Mouse (Mus musculus): ENCODE data around the gene Dap.

The Dap gene

DNA sequence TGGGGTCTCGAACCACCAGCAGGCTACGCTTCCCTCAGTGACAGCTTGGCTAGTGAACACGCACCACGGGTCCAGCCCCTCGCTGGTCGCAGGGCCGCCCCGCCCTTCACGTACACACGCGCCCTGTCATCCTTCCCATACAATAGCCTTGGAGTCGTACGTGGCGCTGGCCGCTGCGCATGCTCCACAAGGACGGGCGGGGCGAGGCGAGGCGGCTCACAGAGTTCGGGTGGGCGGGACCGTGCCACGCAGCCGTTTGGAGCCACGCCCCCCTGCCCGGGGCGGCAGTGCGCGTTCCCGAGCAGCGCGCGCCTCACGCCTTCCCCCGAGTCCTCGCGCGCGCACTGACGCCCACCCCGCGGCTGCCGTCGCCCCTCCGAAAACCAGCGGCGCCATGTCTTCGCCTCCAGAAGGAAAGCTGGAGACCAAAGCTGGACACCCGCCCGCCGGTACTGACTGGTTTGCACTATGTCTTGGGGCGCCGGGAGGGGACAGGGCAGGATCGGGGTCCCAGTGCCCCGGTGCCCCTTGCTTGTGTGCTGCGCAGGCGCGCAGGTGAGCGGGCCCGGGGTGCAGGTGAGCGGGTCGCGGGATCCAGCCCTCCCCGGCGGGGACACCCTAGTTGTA, at the start of gene Dap:
Gene Dap, plus strand, starts transcription at position 180 of the 627 bp plus-strand sequence.
- DNase-seq (ENCODE audit: low spot score): peak; percentile 97

DNA sequence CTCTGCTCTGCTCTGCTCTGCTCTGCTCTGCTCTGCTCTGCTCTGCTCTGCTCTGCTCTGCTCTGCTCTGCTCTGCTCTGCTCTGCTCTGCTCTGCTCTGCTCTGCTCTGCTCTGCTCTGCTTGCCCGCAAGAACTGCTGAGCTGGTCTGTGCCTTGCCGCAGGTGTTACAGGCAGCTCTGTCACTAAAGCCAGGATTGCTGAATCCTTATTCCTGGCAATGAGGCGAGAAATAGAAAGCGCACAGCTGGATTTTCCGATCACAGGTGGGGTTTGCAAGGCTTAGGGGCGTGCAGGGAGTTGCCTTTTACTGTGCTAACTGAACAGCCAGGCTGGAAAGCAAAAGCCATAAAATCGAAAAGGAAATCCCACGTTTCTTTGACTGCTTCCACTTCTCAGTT, 47.5 kb upstream of the Dap start:
- DNase-seq (ENCODE audit: low spot score): no peak

DNA sequence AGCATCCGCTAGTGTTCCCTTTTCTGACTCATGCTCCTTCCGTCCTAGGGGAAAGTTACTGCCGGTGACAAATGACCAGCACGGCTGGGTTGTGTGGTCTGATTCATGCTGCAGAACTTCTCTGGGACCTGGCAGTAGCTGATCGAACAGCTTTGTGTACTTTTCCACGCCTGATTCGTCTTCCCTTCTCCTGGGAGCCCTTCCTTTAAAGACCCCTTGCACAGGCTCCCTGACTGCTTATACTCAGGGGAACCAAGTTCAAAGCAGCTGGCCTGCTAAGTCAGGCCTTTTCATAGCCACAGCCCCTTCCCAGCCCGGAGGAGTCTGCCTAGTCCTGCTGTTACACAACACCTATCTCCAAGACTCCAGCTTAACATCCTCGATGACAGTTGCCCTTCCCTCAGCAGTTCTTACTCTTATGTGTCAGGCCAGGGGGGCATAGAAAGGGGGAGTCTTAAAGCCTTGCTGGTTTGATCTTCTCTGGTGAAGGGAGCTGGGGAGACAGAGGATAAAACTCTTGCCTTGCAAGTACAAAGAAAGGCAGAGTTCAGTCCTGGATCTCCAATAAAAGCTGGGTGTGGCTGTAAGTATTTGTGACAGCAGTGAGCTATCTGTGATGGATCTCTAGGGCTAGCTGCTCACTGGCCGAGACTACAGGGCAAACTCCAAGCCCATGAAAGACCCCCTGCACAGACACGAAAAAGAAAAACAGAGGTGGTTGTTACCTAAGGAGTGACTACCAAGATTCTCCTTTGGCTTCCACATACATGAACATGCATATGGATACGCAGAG, 39.3 kb upstream of the Dap start:
- DNase-seq (ENCODE audit: low spot score): no peak

DNA sequence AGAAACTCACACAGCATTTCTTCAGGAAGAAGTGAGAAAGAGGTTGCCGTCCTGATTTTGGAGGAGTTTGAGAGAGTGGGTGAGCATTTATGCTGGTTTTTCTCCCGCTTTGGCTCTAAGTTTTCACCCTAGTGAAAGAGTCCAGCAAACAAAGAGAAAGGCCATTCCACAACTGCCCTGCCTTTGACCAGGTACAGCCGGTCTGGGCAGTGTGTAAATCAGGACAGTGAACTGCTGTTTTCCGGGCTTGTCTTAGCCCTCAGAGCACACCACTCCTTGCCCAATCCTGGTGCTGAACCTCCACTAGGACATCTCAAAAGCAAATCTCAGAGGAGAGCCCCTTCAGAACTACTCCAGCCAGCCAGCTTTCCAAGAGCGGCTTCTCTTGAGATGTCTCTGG, 38.6 kb upstream of the Dap start:
- no peak for DNase-seq (ENCODE audit: low spot score)

DNA sequence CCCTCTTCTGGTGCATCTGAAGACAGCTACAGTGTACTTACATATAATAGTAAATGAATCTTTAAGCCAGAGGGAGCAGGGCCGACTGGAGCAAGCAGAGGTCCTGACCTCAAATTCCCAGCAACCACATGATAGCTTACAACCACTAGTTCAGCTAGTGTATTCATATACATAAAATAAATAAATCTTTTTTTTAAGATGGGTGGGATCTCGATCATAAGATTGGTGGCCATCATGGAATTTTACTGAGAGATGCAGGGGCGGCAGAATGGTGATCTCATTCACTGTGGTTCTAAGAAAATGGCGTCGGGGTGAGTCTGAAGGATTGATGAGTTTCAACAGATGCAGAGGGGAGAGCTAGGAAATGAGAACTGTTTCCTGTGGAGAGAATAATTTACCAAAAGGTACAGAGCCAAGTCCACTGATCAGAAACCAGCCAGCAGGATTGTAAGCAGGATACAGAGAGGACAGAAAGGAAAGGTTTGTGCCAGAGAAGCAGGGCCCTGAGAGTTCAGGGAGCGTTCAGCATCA, 37.7 kb upstream of the Dap start:
- no peak for DNase-seq (ENCODE audit: low spot score)

DNA sequence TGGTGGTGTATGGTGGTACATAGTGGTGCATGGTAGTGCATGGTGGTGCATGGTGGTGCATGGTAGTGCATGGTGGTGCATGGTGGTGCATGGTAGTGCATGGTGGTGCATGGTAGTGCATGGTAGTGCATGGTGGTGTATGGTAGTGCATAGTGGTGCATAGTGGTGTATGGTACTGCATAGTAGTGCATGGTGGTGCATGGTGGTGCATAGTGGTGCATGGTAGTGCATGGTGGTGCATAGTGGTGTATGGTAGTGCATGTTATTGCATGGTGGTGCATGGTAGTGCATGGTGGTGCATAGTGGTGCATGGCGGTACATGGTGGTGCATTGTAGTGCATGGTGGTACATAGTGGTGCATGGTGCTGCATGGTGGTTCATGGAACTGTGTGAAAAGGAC, 31.6 kb upstream of the Dap start:
- no peak for DNase-seq (ENCODE audit: low spot score)

DNA sequence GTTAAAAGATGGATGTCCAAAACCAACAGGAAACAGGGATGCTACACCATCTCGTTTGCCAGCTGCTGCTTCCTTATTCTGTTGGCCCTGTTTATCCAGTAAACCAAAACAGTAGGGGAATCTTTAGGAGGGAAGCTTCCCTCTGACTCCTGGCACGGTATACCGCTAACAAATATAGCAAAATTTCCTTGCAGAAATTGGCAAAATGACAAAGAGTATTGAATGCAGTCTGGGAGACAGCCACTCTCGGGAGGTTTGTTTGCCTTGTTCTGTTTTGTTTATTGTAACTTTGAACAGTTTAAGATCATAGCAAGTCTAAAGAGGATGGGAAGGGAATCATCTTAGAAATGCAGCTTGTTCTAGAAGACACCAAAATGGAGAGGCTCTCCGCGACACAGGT, 28.3 kb upstream of the Dap start:
- DNase-seq (ENCODE audit: low spot score): no peak

DNA sequence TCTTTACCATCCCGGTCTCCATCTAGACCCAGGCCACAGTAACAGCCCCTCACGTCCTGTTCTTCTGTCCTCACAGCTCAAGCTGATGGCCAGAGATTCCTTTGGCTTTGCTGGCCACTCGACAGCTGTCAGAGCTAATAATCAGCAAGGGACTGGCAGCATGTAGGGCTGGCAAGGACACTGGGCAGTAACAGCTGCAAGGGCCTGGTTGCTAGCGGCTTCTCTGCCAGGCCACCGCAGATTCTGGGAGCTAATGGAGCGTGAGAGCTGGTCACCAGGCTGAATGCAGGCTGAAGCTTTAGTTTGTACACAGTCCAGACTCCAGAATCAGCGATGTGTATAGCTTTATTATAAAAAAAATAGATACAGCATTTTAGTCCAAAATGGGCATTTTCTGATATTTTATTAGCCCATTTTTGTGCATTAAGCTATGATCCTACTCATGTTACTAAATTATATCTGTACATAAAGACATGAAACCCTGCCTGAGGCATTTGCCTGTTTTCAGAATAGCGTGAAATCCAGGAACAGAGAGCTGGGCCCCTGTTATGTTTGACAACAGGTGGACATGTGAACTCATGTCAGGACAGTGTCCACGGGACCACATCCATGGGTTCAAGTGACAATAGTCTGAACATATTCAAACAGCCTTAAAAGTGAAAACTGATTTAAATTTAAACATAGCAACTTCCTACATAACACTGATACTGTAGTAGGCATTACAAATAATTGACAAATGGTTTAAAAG, 16.6 kb upstream of the Dap start:
- DNase-seq (ENCODE audit: low spot score): no peak

DNA sequence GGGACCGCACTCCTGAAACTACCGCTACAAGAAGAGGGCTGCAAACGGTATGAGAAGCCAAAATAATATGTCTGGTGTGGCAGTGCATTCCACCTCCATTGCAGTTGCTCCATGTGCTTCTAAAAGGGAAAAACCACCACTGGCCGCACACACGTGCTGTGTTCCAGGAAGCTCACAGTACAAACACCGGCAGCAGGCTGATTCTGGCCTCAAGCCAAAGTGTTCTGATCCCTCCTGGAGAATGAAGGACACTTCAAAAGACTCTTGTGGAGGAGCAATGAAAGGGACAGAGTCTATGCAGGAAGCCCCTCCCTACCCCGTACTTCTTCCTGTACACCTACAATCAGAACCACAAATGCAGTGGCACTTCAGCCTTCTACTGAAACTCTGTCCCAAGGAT, 12.2 kb upstream of the Dap start:
- peak; percentile 27 for DNase-seq (ENCODE audit: low spot score)

DNA sequence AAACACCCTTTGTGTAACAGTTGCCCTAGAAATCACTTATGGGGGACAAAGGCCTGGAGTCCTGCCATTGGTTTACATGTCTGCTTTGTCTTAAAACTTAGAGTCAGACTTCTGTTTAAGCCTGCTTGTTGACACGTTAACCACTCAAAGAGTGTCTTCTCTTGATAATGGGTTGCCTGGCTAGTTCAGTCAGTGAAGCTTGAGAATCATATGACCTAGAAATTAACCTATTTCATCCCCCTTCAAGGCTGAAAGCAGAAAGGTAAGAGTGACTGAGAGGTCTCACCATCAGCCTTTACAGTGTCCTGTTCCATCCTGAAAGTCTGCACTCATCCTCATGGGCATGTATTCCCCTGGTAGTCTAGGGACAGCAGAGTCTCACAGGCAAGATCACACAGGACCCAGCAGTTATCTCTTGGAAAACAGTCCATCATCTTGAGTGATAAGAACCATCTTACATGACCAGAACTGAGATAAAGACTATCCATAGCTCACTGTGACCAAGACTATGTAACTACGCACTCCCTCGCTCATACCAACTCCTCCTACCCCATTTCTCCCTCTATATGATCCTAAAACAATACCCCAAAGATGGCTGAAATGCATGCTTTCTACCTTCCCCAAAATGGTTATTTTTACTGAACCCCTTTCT, 10.4 kb upstream of the Dap start:
- no peak for DNase-seq (ENCODE audit: low spot score)

DNA sequence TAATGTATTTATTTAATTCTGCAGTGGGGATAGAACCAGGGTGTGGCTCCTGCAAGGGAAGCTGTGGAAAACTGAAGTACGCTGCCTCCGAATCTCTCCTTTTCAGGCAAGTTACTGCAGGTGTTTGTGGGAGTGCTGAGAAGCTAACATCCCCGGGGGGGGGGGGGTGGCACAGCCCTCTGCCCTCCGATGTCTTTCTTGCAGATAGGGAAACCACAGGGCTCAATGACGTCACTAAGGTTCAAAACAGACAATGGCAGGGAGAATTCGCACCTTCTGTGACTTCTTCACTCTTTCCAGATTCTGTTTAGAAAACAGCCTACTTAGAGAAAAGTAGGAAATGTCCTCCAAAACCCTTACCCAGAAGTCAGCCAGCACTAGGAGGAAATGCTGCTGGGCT, 1.9 kb upstream of the Dap start:
- DNase-seq (ENCODE audit: low spot score): no peak

DNA sequence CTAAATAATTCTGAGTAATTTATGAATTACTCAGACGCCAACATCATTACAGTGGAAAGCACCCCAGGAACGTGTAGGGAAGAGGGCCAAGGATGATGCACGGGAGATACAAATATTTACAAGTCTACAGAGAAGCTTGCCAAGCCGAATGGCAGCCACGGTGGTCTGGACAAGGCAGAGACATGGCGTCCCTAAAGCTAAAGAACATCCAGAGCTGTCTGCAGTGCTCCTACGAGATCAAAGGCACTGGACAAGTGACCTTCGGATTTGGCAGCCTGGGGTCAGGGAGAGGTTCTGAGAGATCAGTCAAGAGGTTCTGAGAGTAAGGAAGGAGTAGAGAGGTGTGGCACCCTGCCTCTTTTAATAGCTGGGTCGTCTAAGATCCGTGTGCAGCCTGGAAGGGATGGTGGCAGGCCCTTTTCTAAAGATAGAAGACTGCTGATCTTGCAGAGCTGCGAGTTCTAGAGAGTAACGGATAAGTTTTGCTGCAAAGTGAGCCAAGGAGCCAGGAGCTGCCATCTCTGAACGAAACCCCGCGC, 449 bp upstream of the Dap start:
- no peak for DNase-seq (ENCODE audit: low spot score)

DNA sequence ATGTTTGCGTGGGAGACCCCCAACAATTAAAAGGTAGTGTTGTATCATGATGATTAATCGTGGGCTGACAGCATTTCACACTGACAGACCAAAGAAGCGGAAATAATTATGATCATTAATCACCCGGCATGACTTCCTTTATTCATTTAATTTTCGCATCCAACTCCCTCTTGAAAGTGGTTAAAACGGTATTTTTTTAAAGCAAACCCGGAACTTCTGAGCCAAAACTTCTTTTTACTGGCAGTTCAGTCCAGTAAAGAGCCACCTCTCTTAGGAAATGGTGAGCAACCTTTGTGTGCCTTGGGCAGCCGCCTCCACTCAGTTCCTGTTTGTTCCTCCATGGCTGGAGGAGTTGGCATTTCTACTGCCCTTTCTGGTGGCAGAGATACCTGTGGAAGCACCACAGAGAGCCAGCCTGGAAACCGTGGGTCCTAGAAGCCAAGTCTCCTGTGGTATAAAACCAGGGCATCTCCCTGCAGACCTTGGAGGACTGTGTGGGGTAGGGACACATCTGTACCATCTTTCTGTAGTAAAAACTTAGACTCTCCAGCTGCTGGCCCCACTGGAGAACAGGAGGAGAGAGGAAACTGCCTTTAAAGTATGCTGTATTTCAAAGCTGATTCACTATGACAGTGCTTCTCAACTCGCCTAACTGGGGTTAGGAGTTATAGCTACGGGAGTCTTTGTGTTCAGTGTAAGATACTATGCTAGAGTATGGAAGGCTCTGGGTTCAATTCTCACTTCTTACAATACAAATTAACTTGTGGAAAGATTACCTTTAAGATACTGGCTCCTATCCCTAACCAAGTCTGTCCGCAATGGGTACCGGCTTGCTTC, 910 bp downstream of the Dap start:
- no peak for DNase-seq (ENCODE audit: low spot score)

DNA sequence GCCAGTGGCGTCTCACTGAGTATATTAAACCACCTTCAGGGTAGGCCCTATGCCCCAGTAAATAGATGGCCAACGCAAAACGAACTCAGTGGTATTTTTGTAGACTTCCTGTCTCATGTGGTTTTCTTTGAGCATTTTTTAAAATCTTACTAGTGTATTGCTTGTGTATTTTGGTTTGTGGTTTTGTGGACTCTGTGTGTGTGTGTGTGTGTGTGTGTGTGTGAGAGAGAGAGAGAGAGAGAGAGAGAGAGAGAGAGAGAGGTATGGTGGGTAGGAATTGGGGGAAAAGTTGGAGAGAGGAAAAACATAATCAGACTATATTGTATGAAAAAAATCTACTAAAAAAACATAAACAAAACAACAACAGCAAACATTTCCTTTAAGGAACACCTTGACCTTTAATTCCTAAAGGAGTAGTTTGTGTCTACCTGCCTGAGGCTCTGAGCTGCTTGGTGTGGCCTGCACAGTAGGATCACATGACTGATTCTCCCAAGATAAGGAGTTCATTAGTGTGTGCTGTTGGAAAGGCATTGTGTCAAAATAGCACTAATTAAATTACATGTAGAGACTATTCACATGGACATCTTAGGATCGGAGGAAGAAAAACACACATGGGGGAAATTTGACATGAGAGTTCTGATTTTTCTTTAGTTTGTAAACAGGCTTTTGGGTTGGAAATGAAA, 1.7 kb downstream of the Dap start:
- no peak for DNase-seq (ENCODE audit: low spot score)

DNA sequence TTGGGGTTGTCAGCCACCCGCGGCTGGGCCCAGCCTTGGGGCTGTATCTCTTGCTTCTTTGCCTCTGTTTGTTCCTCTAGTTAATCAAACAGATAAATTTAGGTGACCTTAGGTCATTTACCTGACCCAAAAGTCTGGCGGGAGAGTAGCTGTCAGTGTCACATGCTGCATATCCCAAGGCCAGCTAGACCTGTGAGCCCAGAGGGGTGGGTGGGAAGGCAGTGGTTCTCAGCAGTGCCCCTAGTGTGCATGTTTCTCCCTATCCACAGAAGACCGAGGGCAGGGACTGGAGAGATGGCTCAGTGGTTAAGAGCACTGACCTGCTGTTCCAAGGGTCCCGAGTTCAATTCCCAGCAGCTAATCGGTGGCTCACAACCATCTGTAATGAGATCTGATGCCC, 2.4 kb downstream of the Dap start:
- DNase-seq (ENCODE audit: low spot score): no peak

DNA sequence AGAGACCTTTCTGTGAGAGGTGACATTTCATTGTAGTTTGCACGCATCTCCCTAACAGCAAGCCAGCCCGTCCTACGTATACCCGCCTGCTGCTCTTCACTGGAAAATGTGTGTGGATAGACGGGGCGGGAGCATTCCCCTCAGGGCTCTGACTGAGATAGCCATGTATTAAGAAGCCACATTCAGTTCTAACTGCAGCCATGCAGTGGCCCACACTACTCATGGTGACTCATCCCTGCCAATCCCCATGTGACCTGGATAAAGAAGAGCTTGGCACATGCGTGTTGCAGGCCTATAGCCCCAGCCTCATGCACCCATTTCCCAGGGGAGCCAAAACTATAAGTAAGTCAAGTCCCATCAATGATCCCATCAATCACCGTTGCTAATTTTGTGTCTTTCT, 3.7 kb downstream of the Dap start:
- DNase-seq (ENCODE audit: low spot score): no peak

DNA sequence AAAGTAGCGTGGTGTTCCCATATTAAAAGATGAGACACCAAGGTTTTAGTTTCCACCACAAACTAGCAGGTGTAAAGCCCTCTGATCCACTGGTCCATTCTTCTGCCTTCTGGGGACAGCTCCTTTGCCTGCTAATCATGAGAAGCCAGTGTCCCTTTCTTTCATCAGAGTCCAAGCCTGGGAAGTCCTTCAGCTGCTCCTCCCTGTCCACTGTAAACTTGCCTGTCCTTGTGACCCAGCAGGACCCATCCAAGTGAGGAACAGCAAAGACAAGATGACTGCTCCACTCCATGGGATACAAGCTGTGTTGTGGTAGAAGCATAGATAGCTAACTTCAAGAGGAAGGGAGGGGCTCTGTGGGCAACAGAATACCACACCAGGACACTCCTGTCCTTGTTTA, 8.9 kb downstream of the Dap start:
- DNase-seq (ENCODE audit: low spot score): no peak

DNA sequence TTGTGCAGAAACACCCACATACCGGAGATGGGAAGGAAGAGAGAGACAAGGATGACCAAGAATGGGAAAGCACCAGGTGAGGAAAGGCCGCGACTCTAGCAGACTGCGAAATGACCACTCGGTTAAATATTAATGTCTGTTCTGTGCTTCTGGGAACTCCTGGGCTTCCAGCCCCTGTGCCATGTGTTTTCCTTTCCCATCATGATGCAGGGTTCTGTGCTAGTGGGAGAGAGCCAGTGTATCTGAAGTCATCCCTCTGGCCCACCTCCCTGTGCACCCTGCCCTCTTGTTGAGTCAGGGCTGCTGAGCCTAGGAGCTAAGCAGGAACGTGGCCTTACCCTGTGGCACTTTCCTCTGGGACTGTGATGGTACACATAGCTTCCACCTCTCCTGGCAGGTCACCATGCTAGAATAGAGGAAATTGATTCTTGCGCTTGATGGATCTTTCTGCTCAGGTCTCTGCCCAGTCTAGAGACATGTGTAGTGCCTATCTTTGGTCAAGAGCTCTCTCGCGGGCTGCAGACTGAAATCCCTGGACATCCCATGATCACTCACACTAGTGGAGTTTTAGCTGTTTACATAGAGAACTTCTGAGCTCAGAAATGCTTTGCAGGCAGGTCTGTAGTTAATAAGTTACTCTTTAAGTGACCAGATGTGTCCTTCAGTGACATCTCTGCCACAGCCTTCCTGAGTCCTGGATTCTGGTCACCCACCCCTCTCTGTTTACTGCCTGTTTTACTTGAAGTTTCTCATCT, 11.9 kb downstream of the Dap start:
- no peak for DNase-seq (ENCODE audit: low spot score)

DNA sequence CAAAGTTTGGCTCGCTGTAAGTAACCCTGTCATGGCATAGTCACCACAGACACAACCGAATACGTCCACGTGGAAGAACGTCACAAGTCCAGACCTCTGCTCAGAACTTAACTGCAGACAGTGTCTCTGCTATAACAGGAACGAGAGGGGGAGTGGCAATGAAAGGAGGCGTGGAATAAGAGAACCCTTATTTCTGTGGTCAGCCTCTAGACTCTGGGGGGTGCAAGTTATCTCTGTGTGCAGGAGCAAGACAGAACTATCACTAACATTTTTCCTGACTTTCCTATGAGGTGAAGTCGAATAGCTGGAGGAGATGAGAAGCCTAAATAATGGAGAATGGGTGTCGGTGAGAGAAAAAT, 12.4 kb downstream of the Dap start:
- DNase-seq (ENCODE audit: low spot score): no peak

DNA sequence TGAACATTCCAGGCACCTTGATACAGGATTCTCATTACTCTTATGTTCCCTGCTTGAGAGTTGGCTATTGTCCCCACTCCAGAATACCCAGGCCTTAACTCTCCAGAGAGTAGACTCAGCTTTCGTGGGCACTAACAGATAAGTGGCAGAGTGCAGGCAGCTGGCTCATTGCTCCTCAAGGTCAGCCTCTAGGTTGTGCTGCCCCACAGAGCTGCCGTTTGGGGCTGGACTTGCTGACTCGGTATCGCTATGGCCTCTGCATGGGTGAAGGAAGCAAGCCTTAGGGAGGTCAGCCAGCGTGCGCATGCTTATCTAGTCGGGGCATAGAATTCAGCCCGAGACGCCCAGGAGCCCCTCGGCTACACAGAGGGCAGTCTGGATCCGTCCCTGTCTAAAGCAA, 13.3 kb downstream of the Dap start:
- peak; percentile 89 for DNase-seq (ENCODE audit: low spot score)

Data from ovary, adult 18-20 months (tissue).